Mouse (Mus musculus) frontal cortex, postnatal 10 days (tissue): ENCODE measurements around the gene Hpse2.
A peak's percentile ranks its signal among the peaks of the same experiment; 100 is the strongest.
"Not testable (repeated sequence)": the region's sequence is repeated elsewhere in the genome, so short reads cannot be mapped to it uniquely, and the experiment has no call there.

Experiments
- DNase-seq, 2 experiments: peaks; one replicate each; pipeline ENCODE4 v3.0.0; 2022; ENCODE audit warnings: low spot score in 2 of 2, mixed read lengths in 1 of 2

Gene Hpse2

GRCm38 (mm10) chr19:43388017-43388904 lies at the start of gene Hpse2:
Gene Hpse2 (minus strand): TSS chr19:43388355.
- no peak for DNase-seq

GRCm38 (mm10) chr19:43427446-43428224 lies 39.5 kb upstream of the Hpse2 start:
- no peak for DNase-seq

- no peak for DNase-seq
Observed at GRCm38 (mm10) chr19:43424082-43424481, 35.9 kb upstream of the Hpse2 start.

- DNase-seq, result no peak
Observed at GRCm38 (mm10) chr19:43420506-43420905, 32.4 kb upstream of the Hpse2 start.

- DNase-seq, result no peak
Observed at GRCm38 (mm10) chr19:43415565-43415964, 27.4 kb upstream of the Hpse2 start.

GRCm38 (mm10) chr19:43407181-43407580 lies 19.0 kb upstream of the Hpse2 start:
- DNase-seq, result no peak

- DNase-seq, result peak in 1 of 2 experiments; percentile 20
Observed at GRCm38 (mm10) chr19:43396327-43396726, 8.2 kb upstream of the Hpse2 start.

GRCm38 (mm10) chr19:43387071-43387770 lies 934 bp downstream of the Hpse2 start:
- no peak for DNase-seq

- DNase-seq, result no peak
Observed at GRCm38 (mm10) chr19:43386041-43386952, 1.9 kb downstream of the Hpse2 start.

- DNase-seq, result no peak
Observed at GRCm38 (mm10) chr19:43385451-43385850, 2.7 kb downstream of the Hpse2 start.

- DNase-seq, result no peak
Observed at GRCm38 (mm10) chr19:43384978-43385431, 3.1 kb downstream of the Hpse2 start.

GRCm38 (mm10) chr19:43384346-43384977 lies 3.7 kb downstream of the Hpse2 start:
- no peak for DNase-seq

- no peak for DNase-seq
Observed at GRCm38 (mm10) chr19:43358830-43359229, 29.3 kb downstream of the Hpse2 start.

GRCm38 (mm10) chr19:43311125-43311524 lies 77.0 kb downstream of the Hpse2 start:
- peak in 1 of 2 experiments; percentile 15 for DNase-seq

GRCm38 (mm10) chr19:43306756-43307155 lies 81.4 kb downstream of the Hpse2 start:
- DNase-seq, result no peak

- DNase-seq, result not testable (repeated sequence)
Observed at GRCm38 (mm10) chr19:43281336-43281735, 106.8 kb downstream of the Hpse2 start.

GRCm38 (mm10) chr19:43243993-43244392 lies 144.2 kb downstream of the Hpse2 start:
- no peak for DNase-seq

- no peak for DNase-seq
Observed at GRCm38 (mm10) chr19:43231711-43232110, 156.4 kb downstream of the Hpse2 start.

- no peak for DNase-seq
Observed at GRCm38 (mm10) chr19:43193562-43193961, 194.6 kb downstream of the Hpse2 start.

GRCm38 (mm10) chr19:43175437-43175965 lies 212.7 kb downstream of the Hpse2 start:
- no peak for DNase-seq
